Mouse (Mus musculus): ENCODE measurements around the gene Ptgdr. TPM values are rescaled to one million over a fixed set of nuclear protein-coding genes. Genes with fewer than 3 reads are reported as not detected.
"Not testable (repeated sequence)": the region's sequence is repeated elsewhere in the genome, so short reads cannot be mapped to it uniquely, and the experiment has no call there.

The Ptgdr gene
- polyA plus RNA-seq, 1 experiment from 2014 or later, result not detected

DNA sequence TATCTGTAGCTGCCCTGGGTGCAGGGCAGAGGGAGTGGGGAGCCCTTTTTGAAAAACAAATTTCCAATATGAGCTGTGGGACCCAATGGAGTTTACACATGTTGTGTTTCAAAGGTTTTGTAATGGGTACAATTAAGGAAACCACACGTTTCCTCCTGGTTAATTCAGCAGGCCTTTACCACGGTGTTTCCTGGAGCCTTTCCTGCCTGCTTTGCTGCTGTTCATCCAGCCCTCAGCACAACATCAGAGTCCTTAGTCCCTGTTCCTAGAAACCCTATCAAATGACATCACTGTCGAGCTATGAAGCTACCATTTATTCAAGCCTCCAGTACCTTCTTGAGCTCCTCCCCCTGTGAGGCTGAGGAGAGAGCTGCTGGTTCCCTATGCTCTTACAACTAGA is 2.0 kb upstream of the Ptgdr start:
- 0 out of 2 replicates have a peak, but pooled peaks cover 2% of the 10 kb centered on the region for H3K4me1 ChIP-seq (replicated peaks; ENCODE audit: control insufficient read depth, insufficient read depth, low read length)
- no peak for ATAC-seq (replicated peaks; ENCODE audit: low FRiP score)
- H3K4me3 ChIP-seq (ENCODE audit: low read depth, low read length), result no peak overlapping the region
- H3K9me3 ChIP-seq (ENCODE audit: control insufficient read depth, low read length), result no peaks in the 10 kb centered on the region
- H3K4me2 ChIP-seq (ENCODE audit: low read depth, low read length, severe bottlenecking), result no peak overlapping the region
- no peaks in the 10 kb centered on the region for H3K36me3 ChIP-seq (ENCODE audit: control insufficient read depth, insufficient read depth, low read length)
- H3K27ac ChIP-seq (ENCODE audit: low read depth, low read length), result no peak overlapping the region
- WGBS, result 60% methylated on average over 3 of the region's 3 CpGs
- no peak for DNase-seq (ENCODE audit: low spot score)
- peaks cover 20% of the 10 kb centered on the region for H3K27me3 ChIP-seq (ENCODE audit: control insufficient read depth, insufficient read depth, low read length)
- no peak overlapping the region for H3K9ac ChIP-seq (ENCODE audit: low read length)

DNA sequence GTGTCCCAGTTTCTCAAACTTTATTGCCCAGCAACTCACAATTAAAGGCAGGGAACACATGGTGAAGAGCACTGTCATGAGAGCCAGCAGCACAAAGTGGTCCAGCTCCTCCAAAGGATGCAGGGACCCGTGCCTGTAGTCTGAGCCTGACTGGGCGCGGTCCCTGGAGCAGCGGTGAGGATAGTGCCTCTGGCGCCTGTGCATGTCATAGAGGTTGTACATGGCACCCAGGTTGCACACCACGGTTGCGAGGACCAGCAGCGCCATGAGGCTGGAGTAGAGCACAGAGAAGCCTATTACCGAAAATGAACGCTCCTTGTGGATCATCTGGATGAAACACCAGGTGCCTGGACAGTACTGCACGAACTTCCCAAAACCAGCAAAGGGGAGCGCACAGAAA is 803 bp downstream of the Ptgdr start:
- Histone ChIP-seq H3K9me3 (ENCODE audit: control insufficient read depth, low read length) (no peaks in the 10 kb centered on the region), H3K36me3 (ENCODE audit: control insufficient read depth, insufficient read depth, low read length) (no peaks in the 10 kb centered on the region), H3K4me2 (ENCODE audit: low read depth, low read length, severe bottlenecking) (peak overlapping the region; percentile 44; the same call in 1 of the 2 replicates), H3K4me1 (replicated peaks; ENCODE audit: control insufficient read depth, insufficient read depth, low read length) (0 out of 2 replicates have a peak, but pooled peaks cover 2% of the 10 kb centered on the region), H3K27me3 (ENCODE audit: control insufficient read depth, insufficient read depth, low read length) (peaks cover 20% of the 10 kb centered on the region), H3K9ac (ENCODE audit: low read length) (no peak overlapping the region), H3K4me3 (ENCODE audit: low read depth, low read length) (no peak overlapping the region), H3K27ac (ENCODE audit: low read depth, low read length) (no peak overlapping the region)
- ATAC-seq (replicated peaks; ENCODE audit: low FRiP score) (no peak), DNase-seq (ENCODE audit: low spot score) (no peak)
- 11% methylated on average over 12 of the region's 12 CpGs for WGBS

DNA sequence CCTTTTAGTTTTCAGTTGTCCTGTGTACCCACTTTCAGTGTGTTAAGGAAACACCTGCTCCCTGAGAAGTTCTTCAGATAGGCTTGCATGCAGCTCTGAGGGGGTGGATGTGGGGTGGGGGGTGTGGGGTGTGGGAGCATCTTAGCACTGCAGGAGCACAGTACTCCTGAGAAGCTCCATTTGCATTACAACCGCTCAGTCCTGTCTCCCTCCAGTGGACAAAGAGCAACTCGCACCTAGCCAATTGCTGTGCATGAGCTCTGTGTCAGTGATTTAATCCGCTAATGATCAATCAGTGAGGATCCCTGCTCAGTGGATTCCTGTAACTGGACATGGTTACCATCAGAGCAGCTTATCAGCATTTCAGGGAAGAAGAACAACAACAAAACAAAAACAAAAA is 8.5 kb downstream of the Ptgdr start:
- WGBS, result 2% methylated on average over 3 of the region's 3 CpGs
- ATAC-seq (replicated peaks; ENCODE audit: low FRiP score), result peak; percentile 79

DNA sequence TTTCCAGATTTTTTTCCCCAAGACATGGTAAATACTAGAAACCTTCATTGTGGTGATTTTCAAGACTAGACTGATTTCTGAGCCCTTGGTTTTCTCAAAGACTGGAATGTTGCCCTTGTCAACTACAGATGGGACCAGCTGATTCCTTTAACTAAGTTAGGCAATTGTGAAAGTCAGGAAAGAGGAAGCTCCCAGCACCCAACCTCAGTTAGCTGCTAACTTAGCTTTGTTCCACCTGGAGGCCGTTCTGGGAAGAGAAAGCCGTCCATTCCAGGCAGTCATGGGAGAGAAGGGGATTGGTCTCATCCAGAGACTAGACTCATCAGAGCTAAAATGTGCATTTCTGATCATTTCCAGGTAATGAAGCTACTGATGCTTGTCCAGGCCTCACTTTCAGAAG is 11.4 kb downstream of the Ptgdr start:
- Histone ChIP-seq H3K27ac (ENCODE audit: low read depth, low read length) (no peak overlapping the region), H3K27me3 (ENCODE audit: control insufficient read depth, insufficient read depth, low read length) (no peaks in the 10 kb centered on the region), H3K36me3 (ENCODE audit: control insufficient read depth, insufficient read depth, low read length) (no peaks in the 10 kb centered on the region), H3K9me3 (ENCODE audit: control insufficient read depth, low read length) (no peaks in the 10 kb centered on the region), H3K9ac (ENCODE audit: low read length) (no peak overlapping the region), H3K4me1 (replicated peaks; ENCODE audit: control insufficient read depth, insufficient read depth, low read length) (no peaks in the 10 kb centered on the region), H3K4me2 (ENCODE audit: low read depth, low read length, severe bottlenecking) (no peak overlapping the region), H3K4me3 (ENCODE audit: low read depth, low read length) (no peak overlapping the region)
- WGBS, result 81% methylated on average over 2 of the region's 2 CpGs
- DNase-seq (ENCODE audit: low spot score) (no peak), ATAC-seq (replicated peaks; ENCODE audit: low FRiP score) (no peak)

More for the DNA sequence above, 8.5 kb downstream of the Ptgdr start:
- H3K4me1 ChIP-seq (replicated peaks; ENCODE audit: control insufficient read depth, insufficient read depth, low read length); H3K9ac ChIP-seq (ENCODE audit: low read length); H3K4me3 ChIP-seq (ENCODE audit: low read depth, low read length); H3K27ac ChIP-seq (ENCODE audit: low read depth, low read length); H3K27me3 ChIP-seq (ENCODE audit: control insufficient read depth, insufficient read depth, low read length); DNase-seq (ENCODE audit: low spot score); H3K4me2 ChIP-seq (ENCODE audit: low read depth, low read length, severe bottlenecking); H3K36me3 ChIP-seq (ENCODE audit: control insufficient read depth, insufficient read depth, low read length); H3K9me3 ChIP-seq (ENCODE audit: control insufficient read depth, low read length): not testable (repeated sequence)

DNA sequence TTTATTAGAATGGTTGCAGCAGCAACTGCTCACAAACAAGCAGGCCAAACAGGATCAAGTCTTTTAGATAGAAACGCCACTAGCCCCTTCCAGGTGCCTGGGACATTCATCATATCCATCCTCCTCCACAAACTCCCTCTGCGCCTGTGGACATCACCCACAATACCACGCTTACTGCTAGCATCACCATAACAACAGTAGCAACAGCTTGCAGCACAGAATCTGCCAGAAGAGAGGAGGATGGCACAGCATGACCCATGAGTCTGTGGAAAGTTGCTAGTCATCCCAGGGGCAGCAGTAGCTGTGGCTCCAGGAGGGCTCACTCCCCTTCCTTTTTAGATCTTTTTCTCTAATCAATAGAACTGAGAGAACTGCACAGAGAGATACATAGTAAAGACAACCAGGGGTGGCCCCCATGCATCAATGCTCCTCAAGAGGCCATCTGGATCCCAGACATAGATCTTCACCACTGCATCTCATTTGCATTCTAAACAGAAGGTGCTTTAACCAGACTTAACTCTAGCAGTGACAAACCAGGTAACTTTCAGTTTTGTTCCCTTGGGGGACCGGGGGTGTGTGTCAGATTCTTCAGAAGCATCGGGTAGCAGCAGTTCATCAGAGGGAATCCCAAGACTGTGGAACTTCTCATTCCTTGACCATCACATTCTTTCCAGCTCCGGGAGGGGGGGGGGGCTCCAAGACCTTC is 12.5 kb downstream of the Ptgdr start:
- 72% methylated on average over 6 of the region's 6 CpGs for WGBS
- Histone ChIP-seq H3K9ac (ENCODE audit: low read length) (no peak overlapping the region), H3K27ac (ENCODE audit: low read depth, low read length) (no peak overlapping the region), H3K4me1 (replicated peaks; ENCODE audit: control insufficient read depth, insufficient read depth, low read length) (no peaks in the 10 kb centered on the region), H3K27me3 (ENCODE audit: control insufficient read depth, insufficient read depth, low read length) (no peaks in the 10 kb centered on the region), H3K4me2 (ENCODE audit: low read depth, low read length, severe bottlenecking) (no peak overlapping the region), H3K36me3 (ENCODE audit: control insufficient read depth, insufficient read depth, low read length) (no peaks in the 10 kb centered on the region), H3K9me3 (ENCODE audit: control insufficient read depth, low read length) (no peaks in the 10 kb centered on the region), H3K4me3 (ENCODE audit: low read depth, low read length) (no peak overlapping the region)
- ATAC-seq (replicated peaks; ENCODE audit: low FRiP score), result no peak
- no peak for DNase-seq (ENCODE audit: low spot score)

DNA sequence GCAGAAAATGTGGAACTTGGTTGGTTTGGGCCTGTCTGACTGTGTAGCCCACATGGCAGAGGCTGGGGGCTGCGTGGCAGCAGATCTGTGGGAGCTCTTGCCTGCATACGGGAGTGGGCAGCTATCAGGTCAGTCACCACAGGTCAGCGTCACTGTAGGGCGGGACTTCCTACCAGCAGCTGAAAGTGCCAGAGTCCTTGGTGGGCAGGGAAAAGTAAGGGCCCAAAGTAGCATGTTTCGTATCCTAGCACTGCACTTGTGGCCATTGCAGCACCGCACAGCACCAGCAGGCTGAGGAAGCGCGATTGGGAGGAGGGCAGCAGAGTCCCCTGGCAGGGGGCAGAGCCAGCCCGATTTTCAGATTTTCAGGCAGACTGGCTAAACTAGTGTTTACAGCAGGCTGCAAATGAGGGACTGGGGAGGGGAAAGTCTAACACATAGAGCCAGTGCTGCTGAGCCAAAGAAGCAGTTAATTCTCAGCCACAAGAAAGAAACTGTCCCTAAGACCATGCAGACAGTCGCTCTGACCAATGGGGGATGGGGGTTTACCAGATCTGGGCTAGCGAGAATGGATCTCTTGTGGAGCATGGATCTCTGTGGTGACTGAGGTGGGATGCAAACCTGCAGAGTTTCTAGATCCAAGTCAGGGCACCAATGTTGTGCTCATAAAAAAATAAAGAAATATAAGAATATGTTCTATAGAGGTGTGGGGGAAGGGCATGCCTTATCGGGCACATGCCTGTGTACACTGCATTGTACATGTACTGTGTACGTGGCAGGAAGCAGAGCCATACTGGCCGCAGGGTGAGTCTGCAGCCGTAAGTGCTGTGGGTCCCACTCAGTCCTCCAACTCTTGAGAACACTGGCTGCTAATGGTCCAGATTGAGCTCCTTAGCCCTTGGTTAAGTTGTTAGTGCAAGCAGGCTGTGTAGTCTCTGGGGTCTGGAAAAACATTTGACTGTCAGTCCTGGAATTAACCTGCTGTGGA is 15.1 kb downstream of the Ptgdr start:
- Histone ChIP-seq H3K36me3 (ENCODE audit: control insufficient read depth, insufficient read depth, low read length) (no peaks in the 10 kb centered on the region), H3K27me3 (ENCODE audit: control insufficient read depth, insufficient read depth, low read length) (no peaks in the 10 kb centered on the region), H3K4me2 (ENCODE audit: low read depth, low read length, severe bottlenecking) (peak overlapping the region; percentile 26; the same call in 1 of the 2 replicates), H3K27ac (ENCODE audit: low read depth, low read length) (no peak overlapping the region), H3K4me3 (ENCODE audit: low read depth, low read length) (no peak overlapping the region), H3K4me1 (replicated peaks; ENCODE audit: control insufficient read depth, insufficient read depth, low read length) (no peaks in the 10 kb centered on the region), H3K9ac (ENCODE audit: low read length) (no peak overlapping the region), H3K9me3 (ENCODE audit: control insufficient read depth, low read length) (no peaks in the 10 kb centered on the region)
- DNase-seq (ENCODE audit: low spot score), result peak; percentile 58
- WGBS, result 38% methylated on average over 15 of the region's 15 CpGs
- ATAC-seq (replicated peaks; ENCODE audit: low FRiP score), result peak; percentile 63

DNA sequence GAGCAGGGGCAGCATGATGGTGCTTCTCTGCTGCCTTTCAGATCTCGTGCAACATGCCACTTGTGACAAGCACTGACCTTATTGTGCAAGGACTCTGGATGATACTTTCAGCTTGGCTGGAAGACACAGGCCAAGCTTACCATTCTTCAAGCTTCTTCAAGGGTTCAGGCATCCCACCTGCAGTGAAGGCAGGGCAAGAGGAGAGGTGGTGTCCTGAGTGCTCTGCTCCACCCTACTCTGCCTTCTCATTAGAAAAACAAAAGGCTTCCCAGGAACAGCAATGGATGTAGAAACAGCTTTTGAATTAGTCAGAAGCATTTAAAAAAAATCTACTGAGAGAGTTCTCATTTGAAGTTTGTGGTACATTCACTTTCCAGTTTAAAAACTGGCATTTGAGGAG is 20.5 kb downstream of the Ptgdr start:
- Histone ChIP-seq H3K36me3 (ENCODE audit: control insufficient read depth, insufficient read depth, low read length) (no peaks in the 10 kb centered on the region), H3K4me3 (ENCODE audit: low read depth, low read length) (no peak overlapping the region), H3K9me3 (ENCODE audit: control insufficient read depth, low read length) (no peaks in the 10 kb centered on the region), H3K4me2 (ENCODE audit: low read depth, low read length, severe bottlenecking) (no peak overlapping the region), H3K27ac (ENCODE audit: low read depth, low read length) (no peak overlapping the region), H3K4me1 (replicated peaks; ENCODE audit: control insufficient read depth, insufficient read depth, low read length) (no peaks in the 10 kb centered on the region; the same call in 1 of the 2 replicates), H3K9ac (ENCODE audit: low read length) (no peak overlapping the region), H3K27me3 (ENCODE audit: control insufficient read depth, insufficient read depth, low read length) (no peaks in the 10 kb centered on the region)
- ATAC-seq (replicated peaks; ENCODE audit: low FRiP score) (no peak), DNase-seq (ENCODE audit: low spot score) (no peak)
- WGBS, result 61% methylated on average over 1 of the region's 1 CpGs

DNA sequence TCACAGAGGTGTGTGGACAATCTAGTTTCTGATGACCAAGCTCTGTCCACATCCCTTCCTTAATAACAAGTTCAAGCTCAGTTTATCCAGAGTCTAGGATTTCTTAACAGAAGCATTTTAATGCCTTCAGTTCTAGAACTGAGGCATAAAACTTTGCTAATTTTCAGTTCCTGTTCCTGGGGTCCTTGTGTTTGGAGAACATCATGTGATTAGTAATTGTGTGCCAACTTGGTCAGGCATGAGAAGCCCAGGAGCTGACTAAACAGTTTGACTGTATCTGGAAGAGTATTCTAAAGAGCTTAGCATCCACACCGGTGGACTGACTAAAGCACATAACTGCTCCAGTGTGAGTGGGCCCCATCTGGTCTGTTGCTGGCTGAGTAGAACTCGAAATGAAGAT is 24.0 kb downstream of the Ptgdr start:
- H3K4me2 ChIP-seq (ENCODE audit: low read depth, low read length, severe bottlenecking), result no peak overlapping the region
- no peaks in the 10 kb centered on the region for H3K9me3 ChIP-seq (ENCODE audit: control insufficient read depth, low read length)
- H3K36me3 ChIP-seq (ENCODE audit: control insufficient read depth, insufficient read depth, low read length), result no peaks in the 10 kb centered on the region
- ATAC-seq (replicated peaks; ENCODE audit: low FRiP score) (no peak), DNase-seq (ENCODE audit: low spot score) (no peak)
- no peak overlapping the region for H3K9ac ChIP-seq (ENCODE audit: low read length)
- no peaks in the 10 kb centered on the region for H3K27me3 ChIP-seq (ENCODE audit: control insufficient read depth, insufficient read depth, low read length)
- WGBS, result 75% methylated on average over 2 of the region's 2 CpGs
- H3K4me3 ChIP-seq (ENCODE audit: low read depth, low read length), result no peak overlapping the region
- no peak overlapping the region for H3K27ac ChIP-seq (ENCODE audit: low read depth, low read length)
- H3K4me1 ChIP-seq (replicated peaks; ENCODE audit: control insufficient read depth, insufficient read depth, low read length), result no peaks in the 10 kb centered on the region; the same call in 1 of the 2 replicates
